Mouse (Mus musculus): ENCODE data around the gene Glud1.

Glud1 gene

DNA sequence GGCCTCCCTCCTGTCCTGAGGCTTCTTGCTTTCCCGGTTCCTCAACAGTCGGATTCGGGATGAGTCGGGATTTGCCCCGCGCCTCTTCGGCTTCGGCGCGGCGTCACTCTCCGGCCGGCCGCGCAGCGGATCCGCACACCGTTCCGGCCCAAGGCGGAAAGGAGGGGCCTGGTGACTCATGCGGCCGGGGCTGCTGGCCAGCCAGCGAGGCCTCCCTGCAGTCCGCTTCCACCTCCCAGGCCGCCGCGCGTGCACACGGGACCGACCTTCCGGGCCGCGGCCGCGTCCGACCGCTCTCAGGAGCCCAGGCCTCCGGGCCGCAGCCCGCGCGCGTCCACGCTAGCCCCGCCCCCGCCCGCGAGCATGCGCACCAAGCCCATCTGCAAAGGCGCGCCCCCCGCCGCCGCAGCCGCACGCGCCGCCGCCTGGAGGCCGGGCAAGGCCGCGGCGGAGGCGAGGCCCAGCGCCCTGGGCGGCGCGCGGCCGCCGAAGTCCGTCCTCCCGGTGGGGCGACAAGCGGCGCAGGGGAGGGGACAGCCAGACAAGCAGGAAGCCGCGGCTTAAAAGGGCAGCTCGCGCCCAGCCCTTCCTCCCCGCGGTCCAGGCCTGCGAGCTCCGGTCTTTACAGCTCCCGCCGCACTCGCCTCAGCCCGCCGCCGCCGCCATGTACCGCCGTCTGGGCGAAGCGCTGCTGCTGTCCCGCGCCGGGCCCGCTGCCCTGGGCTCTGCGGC, at the start of gene Glud1, which contains the start of gene Shld2:
Gene Glud1 (plus strand): TSS at position 494 of the 732 bp plus-strand sequence.
Gene Shld2 (minus strand): TSS at position 260 of the 732 bp plus-strand sequence.
- DNase-seq (ENCODE audit: low spot score in 2 of 2), result peak; percentile 95 to 96

DNA sequence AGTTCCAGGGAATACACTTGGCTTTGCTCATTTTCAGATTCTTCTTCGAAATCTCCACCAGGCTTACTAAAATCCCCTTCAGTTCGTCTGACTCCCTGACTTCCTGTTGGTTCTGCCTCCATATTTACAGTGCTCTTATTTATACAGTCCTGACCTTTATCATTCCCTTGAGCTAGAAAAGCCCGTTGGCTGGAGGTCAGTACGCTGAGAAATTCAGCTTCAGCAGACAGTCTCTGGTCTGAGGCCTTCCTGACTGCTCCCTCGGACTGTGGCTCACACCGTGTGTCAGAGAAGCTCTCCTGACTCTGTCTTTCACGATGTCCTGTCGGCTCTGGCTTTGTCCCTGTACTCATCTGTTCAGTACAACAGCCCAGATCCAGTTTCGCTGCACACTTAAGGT, 42.5 kb upstream of the Glud1 start:
- DNase-seq (ENCODE audit: low spot score in 2 of 2), result no peak

DNA sequence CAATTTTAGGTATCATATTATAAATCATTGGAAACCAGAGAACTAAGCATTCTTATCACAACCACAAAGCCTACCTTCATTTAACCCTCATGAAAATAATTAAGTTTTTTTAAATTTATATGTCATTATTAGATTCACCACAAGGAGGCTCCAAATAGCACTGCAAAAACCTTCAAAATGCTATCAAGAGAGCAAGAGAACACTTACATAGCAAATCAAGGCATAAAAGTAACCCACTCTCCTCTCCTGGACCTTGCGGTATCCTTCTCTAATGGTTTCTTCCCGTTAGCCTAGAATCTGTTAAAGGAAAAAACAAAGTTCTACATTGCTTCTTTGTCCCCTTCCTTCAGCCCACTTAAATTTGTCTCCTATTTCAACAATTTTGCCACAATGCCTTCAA, 37.2 kb upstream of the Glud1 start:
- no peak for DNase-seq (ENCODE audit: low spot score in 2 of 2)

DNA sequence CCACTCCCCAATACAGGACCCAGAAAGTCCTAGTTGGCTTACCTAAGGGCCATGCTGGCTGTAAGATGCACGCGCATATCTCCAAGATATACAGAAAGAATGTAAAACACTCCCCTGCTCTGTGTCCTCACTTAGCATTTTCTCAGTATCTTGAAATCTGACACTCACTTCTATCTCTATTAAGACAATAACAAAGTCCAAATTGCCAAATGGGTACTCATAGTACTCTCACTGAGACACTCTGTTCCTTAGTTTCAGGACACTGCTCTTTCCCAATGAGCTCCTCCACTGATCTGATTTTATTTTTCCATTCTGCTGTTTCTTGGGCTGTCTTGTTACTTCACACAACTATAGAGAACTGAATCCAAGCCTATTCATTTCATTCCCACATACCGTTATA, 36.4 kb upstream of the Glud1 start:
- DNase-seq (ENCODE audit: low spot score in 2 of 2), result no peak

DNA sequence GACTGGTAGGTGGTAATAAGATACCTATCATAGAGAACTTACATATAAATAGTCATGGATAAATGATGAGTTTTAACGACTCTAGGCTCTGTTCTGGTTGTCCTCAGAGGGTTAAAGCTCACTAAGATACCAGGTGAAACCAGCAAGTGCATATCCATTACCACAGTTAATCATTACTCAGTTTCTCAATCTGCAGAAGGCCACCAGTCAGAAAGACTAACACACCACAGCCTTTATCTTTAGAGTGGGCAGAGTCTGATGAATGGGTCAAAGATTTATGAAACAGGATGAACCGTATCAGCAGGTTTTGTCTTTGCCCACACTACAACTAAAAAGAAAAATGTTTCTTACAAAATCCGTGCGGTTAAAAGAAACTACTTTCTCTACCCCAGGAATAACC, 35.3 kb upstream of the Glud1 start:
- no peak for DNase-seq (ENCODE audit: low spot score in 2 of 2)

DNA sequence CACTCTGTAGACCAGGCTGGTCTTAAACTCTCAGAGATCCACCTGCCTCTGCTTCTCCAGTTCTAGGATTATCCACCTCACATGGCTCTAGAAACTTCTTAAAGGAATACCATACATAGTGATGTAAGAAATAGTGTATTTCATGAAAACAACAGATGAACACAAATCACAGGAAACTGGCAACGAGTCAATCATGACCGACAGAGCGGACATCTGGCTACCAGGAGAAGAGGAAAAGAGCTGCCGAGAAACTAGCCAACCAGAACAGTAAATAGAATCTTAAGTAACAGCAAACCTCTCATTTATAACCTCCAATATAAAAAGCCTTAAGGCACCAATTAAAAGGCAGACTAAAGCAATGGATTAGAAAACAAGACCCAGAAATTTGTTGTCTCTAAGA, 30.8 kb upstream of the Glud1 start:
- DNase-seq (ENCODE audit: low spot score in 2 of 2), result no peak

DNA sequence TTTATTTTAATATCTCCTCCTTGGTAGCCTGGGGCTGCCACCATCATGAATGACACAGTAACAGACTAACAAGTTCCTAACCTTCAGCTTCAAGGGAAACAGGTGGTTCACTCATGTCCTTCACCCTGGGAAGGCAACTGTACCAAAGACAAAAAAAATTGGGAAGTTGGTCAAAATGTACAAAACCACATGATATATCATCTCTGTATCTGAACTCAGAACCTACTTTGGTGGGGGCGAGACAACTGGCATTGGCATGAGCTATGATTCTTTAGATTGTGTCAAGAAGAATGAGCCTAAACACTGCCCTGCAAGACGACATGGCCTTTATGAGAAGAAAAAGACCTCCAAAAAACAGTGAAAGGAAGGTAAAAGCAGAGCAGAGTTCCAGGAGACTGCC, 29.7 kb upstream of the Glud1 start:
- DNase-seq (ENCODE audit: low spot score in 2 of 2), result no peak

DNA sequence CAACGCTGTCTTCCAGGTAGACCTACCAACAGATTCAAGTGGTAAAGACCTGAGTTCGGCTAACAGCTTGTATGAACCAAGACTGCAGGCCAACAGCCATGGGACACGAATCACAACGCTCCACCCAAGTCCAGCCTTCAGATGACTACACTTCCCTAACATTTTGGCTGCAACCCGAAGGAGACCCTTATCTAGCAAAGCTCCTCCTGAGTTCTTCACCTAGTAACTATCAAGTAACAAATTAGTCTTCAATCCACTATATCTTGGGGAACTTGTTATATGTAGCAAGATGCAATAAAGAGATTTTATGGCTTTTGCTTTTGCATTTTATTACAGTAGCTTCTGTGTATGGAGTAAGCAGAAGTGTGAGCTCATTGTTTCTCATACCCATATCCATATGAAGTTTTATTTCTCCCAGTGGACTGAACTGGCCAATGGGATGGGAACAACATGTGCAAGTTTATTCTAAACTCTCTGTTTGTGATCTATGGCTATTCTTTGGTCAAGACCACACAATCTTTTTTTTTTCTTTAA, 28.7 kb upstream of the Glud1 start:
- no peak for DNase-seq (ENCODE audit: low spot score in 2 of 2)

DNA sequence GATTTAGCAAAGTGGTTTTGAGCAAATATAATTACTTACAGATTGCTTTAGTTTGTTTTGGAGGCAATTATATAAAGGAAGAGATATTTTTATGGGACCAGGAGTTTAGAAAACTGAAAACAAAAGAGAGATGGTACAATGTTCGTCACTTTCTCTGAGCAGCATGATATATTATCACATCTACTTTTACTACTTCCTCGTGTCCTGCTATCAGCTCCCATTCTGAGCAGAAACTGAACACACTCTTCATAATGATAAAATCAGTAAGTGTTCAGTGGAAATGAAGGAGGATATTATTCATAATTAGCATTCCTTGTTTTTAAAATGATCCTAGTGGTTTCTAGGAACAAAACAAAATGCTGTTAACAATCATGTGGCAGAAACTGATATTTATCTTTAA, 22.1 kb upstream of the Glud1 start:
- no peak for DNase-seq (ENCODE audit: low spot score in 2 of 2)

DNA sequence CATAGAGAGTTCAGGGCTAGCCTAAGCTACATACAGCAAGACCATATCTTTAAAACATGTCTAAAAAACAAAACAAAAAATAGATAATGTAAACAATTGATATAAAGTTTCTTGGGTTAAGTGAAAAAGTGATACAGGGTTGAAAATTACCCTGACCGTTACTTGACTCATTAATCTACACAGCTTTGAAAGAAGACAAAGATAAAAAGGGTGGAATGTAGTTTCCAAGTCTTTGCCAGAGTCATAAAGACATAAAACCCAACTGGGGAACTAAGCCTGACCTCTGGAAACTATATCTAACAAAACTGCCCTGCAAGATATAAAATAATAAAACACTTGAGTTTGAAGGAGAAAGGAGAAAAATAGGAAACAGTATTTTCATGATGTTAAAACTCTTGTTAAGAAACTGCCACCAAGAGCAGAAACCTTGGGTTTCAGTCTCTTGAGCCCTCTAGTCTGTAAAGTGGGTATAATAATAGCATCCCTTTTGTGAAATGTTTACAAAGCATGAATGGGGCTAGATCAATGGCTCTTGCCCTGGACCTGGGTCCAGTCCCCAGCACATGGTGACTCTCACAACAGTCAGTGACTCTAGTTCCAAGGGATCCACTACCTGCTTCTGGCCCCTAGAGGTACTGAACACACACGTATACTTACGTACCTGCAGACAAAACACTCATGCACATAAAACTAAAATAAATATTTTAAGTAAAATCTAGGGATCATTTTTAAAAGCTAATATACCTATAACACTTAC, 21.1 kb upstream of the Glud1 start:
- no peak for DNase-seq (ENCODE audit: low spot score in 2 of 2)

DNA sequence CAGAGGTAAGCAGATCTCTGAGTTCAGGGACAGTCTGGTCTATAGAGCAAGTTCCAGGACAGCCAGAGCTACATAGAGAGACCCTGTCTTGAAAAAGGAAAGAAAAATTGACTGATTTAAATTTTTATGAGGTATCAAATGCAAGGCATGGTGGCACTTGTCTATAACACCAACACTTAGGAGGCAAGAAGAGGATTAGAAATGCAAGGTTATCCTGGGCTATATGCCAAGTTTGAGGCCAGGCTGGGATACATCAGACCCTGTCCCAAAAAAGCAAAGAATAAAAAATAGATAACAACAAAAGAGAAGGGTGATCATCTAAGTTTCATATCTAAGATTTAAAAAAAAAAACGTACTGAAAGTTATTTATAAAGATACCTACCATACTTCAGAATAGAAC, 20.3 kb upstream of the Glud1 start:
- DNase-seq (ENCODE audit: low spot score in 2 of 2), result no peak

DNA sequence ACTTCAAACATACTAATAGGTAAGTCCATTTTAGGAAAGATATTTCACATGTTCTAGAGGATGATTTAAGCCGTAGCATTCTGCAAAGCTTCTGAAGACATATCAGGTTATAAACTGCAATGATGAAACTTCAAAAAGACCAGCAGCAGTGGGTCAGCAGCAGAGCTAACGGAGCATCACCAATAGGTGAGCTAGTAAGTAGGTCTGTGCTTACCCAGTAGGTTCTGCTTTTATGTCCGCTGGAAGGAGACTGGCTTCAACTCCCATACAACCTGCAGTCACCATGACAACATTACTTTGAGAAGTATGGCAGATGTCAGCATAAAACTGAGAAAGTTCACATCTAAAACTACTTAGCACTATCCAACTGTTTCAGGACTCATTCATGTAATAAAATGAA, 16.9 kb upstream of the Glud1 start:
- DNase-seq (ENCODE audit: low spot score in 2 of 2), result no peak

DNA sequence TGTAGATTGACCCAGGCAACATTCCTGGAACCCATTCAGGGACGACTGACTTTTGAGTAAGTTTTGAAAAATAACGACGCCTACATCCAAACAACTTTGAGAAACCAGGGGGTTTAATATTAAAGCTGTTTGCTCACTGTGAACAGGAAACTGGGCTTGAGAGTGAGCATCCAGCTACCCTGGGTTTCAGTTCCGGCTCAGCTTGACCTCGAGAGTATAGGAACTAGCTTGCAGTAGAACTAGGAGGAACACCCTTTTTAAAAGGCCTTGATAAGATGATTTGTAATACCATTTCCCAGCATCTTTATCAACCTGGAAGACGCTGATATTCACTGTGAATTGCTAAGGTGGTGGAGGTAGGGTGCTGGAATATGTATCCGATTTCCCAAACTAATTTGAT, 14.2 kb upstream of the Glud1 start:
- no peak for DNase-seq (ENCODE audit: low spot score in 2 of 2)

DNA sequence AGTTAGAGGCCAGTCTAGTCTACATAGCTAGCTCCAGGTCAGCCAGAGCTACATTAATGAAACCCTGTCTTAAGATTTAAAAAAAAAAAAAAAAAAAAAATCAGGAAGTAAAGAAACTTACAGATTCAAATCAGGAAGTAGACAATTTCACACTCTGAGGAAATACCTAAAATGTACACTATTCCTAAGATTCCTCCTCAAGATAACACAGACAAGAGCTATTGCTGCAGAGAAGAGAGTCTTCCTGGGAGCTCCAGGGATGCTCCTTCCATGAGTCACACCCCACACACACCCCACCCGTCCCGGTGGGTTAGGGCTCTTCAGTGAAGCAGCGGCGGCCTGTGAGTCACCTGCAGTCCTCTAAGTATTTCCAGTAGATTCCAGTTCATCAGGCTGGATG, 13.5 kb upstream of the Glud1 start:
- peak in 1 of 2 experiments; percentile 22 for DNase-seq (ENCODE audit: low spot score in 2 of 2)

DNA sequence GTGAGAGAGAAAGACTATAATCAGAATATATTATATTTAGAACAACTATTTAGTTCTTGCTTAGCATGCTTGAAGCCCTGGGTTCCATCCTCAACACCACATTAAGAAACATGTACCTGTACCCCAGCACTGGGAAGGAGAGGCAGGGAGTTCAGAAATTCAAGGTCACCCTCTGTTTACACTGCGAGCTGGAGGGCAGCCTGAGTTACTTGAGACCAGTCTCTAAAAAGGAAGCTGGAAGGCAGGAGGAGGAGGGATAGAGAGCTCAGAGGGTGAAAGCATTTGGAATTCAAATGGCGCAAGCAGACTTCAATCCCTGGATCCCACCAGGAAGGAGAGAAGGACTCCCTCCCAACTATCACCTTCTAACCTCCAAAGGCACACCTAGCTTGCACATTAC, 12.9 kb upstream of the Glud1 start:
- no peak for DNase-seq (ENCODE audit: low spot score in 2 of 2)

DNA sequence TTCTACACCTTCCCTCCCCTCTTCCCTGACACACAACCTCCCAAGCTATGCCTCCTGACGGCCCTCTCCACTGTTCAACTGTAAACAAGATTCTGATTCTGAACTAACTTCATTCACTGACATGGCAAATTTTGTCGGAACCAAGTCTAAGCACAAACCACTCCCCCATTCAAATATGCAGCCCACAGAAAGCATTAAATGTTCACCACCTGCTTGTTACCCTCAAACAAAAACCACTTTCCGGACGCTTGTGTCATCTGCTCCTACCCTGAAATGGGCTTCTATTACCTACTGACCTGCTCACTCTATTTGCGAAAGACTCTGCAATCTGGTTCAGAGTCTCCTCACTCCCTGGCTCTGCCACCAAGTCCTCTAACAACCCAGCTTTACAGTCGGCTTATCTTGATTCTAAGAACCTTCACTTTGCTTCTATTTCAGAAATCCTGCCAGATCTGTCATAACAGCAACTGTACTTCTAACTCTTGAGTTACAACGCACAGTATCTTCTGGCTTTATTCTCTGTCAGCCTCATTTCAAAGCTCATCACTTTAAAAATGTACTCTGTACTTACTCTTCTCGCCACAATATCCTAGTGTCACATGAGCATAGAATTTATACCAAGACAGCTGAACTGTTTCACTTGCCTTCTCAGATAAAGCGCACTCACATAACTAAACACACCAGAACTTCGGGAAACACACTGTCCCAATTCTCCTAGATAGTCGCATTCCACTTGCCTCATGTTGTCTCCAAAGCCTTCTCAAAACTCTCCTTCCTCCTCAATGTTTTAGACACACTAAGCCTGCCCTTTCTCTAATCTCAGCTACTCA, 11.4 kb upstream of the Glud1 start:
- no peak for DNase-seq (ENCODE audit: low spot score in 2 of 2)

DNA sequence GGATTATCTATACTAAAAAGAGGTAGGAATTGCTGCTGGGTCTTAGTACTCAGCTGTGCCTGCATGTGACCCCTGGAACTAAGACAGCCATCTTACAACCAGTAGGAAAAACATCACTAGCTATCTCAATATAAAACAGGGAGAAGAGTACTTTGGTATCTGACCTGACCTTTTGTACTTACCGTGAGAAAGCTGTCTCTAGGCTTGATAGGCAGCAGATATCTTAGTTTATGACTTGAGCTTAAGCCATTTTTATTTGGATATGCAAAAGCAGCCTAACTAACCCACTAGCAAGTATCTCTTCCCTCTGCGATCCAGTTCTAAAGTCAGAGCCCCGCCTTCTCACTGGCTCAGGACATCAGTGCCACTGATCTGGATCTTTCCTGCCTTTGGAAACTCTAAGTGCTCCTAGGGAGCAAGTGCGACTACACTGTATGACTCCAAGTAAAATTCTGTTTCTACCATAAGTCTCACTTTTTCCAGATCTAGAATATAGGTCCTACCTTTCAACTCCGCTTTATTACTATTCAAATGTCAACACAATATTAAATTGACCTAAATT, 7.8 kb upstream of the Glud1 start:
- DNase-seq (ENCODE audit: low spot score in 2 of 2), result no peak

DNA sequence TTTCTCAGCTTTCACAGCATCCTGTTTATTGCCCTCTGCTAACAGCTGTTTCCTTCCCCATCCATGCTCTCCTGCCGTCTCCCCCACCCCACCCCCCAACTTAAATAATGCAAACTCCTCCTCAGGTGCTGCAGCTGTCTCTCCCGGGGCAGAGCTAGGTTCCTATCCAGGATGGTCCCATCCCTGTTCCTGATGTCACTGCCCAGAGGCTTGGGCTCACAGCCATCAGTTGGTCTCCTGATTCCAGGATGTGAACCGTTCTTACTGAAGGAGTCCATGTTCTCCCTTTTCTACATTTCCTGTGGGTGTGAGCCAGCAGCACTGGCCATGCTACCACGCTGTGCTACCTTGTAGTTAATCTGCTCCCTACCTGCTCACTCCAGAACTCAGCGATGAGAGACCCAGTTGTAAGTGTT, 7.3 kb upstream of the Glud1 start:
- no peak for DNase-seq (ENCODE audit: low spot score in 2 of 2)

DNA sequence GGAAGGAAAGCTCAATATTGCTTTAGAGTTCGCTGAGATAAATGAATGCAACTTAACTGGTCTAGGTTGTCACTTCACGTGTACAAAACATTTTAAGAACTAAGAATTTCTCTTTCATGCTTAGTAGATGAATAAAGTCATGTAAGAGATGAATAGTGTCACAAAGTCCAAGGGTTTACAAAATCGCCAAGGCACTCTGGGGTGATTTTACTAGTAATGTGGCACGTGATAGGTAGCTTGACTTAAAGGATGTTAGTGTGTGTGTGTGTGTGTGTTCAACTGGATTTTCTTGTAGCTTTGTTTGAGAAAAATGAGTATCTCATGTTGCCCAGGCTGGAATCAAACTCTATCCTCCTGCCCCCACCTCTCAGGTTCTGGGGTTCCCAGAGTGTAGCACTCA, 1.3 kb upstream of the Glud1 start:
- DNase-seq (ENCODE audit: low spot score in 2 of 2), result no peak

DNA sequence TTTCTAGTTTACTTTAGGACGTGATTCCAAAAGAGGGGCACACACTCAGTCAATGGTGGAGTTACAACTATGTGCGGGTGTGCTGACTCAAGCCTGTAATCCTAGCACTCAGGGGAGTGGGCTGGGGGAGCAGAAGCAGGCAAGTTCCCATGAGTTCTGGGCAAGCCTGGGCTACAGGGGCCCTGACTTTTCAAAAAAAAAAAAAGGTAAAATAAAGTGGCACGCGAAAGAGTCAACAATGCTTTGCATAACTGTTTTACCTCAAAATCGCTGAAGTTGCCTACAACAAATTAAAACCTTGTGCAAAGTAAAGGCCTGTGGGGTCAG, 657 bp upstream of the Glud1 start:
- no peak for DNase-seq (ENCODE audit: low spot score in 2 of 2)

DNA sequence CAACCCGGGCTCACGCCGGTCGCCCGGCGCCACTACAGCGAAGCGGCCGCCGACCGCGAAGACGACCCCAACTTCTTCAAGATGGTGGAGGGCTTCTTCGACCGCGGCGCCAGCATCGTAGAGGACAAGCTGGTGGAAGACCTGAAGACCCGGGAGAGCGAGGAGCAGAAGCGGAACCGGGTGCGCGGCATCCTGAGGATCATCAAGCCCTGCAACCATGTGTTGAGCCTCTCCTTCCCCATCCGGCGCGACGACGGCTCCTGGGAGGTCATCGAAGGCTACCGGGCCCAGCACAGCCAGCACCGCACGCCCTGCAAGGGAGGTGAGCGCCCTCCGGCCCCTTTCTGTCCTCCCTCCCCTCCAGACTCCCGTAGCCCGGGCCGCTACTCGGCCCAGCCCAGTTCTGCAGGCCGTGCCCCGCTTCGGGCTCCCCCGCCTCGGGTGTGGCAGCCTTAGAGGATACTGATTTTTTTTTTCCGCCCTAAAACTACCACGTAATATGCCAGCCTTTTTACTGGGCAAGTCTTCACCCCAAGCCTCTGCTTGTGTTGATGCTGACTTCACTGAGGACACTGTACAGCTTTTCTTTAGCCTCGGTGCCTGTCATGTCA, 599 bp downstream of the Glud1 start:
- DNase-seq (ENCODE audit: low spot score in 2 of 2), result peak; percentile 42 to 53

DNA sequence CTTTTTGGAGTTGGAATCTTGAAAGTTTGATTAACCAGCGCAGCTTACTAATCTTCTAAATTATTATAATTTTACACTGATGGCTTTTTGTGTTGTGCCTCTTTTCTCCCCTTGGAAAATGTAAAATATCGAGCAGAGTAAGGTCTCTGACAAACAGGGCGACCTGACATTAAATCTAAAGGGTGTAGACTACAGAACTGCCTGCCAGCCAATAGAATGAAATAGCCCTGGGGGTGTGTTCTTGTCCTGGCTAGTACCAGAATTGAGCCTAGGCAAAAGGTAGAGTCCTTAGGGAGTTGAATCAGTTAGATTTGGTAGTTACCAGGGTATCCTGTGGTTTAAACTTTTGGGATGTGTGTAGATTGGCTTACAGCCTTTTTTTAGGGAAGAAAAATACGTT, 1.2 kb downstream of the Glud1 start:
- DNase-seq (ENCODE audit: low spot score in 2 of 2), result no peak

Measured in urinary bladder, postnatal 36 days (tissue).